Mouse (Mus musculus): Measurements from ENCODE around the gene Sufu.

Sufu gene

DNA sequence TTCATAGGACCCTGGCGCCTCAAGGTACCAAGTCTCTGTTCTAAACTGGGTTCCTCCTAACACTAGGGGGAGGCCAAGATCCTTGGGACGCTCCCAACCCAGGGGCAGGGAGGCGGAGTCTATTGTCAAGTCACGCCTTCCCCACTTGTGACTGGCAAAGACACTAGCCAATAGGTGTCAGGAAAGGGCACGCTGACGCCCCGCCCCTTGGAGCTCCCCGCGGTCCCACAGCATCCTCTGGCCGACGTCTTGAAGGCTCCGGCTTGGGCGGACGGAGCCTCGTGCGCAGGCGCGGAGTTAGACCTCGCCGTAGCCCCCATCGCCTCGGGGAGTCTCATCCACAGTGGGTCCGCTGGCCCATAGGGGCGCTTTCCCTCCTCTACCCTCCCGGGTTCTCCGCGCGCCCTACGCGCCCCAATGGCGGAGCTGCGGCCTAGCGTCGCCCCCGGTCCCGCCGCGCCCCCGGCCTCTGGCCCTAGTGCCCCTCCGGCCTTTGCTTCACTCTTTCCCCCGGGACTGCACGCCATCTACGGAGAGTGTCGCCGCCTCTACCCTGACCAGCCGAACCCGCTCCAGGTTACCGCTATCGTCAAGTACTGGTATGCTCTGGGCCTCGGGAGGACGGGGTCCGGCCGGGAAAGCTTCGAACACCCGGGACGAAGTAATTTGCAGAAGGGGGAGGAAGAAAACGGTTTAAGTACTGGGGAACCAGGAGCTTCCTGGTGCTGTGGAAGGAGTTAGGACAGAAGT lies at the start of gene Sufu:
TSS of gene Sufu (plus strand) at position 211 of the 750 bp plus-strand sequence.
- DNase-seq (ENCODE audit: low spot score) = peak; percentile 99

DNA sequence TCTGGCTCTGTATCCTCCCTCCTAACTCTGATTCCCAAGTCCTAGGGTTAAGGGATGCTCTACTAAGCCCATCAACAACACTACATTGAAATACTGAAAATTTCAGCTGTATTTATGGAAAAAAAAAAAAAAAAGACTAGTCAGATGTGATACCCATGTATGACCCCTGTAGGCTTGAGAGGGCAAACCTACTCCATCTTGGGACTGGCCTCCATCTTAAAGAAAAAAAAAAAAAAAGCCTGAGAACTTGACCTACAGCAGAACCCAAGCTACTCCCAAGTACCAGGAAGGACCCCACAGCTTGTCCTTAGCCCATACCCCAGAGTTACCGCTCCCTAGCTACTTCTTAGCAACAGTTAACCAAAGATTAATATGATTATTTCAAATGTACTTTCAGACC lies 49.5 kb upstream of the Sufu start:
- DNase-seq (ENCODE audit: low spot score) = no peak

DNA sequence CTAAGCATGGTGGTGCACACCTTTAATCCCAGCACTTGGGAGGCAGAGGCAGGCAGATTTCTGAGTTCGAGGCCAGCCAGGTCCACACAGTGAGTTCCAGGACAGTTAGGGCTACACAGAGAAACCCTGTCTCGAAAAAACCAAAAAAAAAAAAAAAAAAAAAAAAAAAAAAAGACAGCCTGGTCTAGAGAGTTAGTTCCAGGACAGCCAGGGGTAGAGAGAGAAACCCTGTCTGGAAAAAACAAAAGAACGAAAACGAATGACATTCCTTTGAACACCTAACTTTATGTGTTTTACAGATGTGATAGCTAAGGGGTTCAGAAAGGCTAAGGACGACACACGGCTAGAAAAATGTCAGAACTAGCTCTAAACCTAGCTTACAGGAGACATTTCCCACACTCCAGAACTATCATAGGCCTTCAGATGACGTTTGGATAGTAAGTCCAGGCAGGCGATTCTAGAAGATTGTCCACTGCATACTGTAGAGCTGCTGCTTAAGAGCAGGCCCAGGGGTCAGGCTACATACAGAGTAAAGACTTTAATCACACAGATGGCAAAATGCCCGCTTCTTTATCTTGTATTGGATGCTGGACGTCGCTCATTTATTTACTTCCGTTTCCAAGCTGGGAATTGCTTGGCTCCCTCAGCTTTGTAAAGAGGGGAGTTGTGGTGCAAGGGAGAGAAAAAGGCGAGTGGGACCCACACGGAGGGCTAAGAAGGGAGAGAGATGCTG lies 48.6 kb upstream of the Sufu start:
- DNase-seq (ENCODE audit: low spot score) = no peak

DNA sequence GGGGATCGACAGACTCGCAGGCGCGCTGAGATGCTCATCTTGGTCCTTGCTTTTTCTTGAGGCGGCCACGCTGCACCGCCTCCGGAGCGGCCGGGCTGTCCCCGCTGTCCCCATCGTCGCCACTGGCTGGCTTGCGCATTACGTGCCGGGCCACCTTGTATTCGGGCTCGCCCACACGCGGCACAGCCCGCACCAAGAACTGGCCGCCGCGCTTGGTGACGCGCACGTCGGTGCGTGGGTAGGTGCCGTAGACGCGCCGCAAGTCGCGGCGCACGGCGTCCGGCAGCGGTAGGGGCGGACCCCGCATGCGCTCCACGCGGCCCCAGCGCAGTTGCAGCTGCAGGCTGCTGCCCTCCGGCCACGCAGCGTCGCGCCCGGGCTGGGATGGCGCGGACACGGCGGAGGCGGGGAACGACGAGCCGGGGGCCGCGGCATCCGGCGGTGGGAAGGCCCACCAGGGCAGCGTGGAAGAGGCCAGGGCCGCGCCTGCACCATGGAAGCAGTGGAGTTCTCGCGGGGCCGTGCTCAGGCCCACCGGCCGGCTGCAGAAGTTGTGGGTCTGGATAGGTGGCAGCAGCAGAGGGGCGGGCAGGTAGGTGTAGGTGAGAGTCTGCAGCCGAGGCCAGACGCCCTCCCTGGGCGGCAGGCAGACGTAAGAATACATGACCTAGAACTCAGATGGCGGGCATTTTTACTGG lies 47.8 kb upstream of the Sufu start:
- DNase-seq (ENCODE audit: low spot score) = peak; percentile 63

DNA sequence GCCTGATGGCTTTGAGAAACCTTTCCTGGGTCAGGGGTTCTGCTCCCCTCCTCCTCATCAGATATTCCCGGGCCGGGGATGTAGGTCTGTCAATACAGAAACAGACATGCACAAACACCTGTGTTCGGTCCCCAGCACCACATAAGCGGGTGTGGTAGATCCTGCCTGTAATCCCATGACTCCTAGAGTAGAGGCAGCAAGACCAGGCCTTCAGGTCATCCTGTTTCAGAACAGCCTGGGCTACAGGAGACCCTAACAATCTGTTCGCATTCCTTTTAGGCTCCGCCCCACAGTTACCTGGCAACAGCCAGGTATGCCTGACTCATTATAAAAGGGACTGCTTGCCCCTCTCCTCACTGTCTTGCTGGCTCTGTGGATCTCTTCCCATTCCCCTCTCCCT lies 47.1 kb upstream of the Sufu start:
- DNase-seq (ENCODE audit: low spot score) = no peak

DNA sequence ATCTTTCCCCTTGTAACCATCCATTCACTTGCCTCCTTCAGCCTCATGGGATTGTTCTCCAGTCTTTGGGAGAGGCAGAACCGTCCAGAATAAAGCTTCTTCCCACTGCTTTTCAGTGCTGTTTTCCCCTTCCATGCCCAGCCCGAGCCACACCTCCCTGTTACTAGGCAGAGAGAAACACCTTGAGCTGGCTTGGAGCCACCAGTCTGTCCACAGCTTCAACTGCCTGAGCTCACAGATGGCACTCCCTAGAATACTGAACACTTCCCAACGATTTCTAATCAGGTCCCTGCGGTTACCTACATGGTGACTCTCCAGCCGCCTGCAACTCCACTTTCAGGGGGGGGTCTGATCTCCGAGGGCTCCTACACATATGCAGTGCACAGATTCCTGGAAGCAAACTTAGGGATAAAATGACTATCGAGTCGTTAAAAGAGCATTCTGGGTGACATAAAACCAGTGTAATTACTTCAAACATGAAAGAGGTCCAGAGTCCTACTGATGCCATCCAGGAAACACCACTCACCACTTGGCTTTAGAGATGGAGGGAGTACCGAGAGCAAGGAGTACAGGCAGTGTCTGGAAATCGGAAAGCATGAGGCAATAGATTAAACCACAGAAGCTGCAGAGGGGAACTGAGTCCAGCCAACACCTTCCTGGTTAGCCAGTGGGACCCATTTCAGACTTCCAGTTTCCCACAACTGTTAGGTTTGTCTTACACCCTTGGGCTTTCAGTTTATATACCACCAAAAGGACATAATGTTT lies 46.3 kb upstream of the Sufu start, which contains the start of gene 2310034G01Rik:
TSS of gene 2310034G01Rik (minus strand) at position 135 of the 765 bp plus-strand sequence.
- DNase-seq (ENCODE audit: low spot score) = no peak

DNA sequence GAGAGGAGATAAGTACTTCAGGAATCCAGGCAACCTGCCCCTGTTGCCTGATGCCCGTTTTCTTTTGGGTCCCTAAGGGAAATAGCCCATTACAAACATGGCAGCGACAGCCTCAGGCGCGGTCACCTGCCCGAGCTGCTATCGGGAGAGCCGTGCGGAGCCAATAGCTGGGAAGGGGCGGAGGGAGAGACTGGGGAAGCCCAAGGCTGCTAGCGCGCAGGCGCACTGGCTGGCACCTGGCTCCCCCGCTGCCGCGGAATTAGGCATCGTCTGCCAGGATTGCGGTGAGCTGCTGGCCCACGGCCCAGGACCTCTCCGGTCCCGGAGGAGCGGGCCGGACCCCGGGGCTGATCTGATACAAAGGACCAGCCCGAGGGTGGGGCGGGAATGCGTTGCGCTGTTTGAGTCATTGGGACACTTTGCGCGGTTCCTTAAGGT lies 40.0 kb upstream of the Sufu start:
- DNase-seq (ENCODE audit: low spot score) = peak; percentile 76

DNA sequence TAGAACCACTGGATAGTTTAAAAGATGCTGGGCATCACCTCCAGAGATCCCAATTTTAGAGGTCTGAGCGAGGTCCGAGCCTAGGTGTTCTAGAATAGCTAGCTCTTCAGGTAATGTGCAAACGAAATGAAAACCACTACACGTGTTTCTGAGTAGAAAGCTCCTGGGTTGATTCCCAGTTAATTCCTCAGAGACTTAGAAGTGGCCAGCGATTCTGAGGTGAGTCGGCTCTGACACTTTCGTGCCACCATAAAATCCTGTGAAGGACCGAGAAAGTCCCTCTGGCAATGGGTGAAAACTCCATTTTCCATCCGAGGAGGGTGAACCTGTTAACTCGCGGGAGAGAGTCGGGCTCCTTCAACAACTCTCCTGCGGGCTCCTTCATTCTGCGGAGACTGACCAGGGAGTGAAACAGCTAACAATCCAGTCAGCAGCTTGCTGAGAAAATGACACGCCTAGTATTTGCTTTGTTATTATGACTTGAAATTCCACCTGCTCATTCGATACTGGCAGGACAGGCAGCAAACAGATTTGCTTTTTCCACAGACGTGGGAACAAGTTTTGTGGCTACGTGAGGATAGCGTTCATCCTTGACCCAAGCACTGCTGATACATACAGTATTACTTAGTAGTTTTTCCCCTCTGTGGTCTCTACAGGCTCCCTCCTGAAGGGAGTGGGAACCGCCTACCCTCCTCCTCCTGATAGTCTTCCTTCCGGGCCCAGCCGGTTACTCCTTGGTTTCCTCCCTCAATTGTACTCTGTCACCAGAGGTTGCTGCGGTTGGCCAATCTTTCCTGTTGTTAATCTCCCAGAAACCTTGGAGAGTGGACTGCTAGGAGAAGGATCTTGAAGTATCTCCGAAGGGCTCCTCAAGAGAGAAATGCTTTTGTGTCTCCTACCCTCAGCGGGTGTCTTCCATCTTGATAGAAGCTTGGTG lies 39.1 kb upstream of the Sufu start:
- no peak for DNase-seq (ENCODE audit: low spot score)

DNA sequence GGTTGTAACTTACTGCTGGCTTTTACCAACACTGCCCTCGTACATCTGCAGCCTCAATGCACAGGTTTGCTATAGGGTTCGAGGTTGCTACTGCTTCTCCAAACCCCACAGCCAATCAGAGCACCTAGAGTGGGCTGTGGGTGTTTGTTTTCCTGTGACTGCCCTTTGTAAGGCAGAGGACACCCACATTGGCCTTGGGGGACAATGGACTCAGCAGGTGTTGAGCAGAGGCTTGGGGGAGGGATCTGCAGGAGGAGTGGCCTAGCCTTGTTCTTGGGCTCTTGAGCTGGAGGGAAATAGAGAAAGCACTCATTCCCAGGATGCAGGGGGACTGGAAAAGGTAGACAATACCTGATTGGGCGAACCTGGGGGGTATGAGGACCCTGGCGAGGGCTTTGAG lies 38.3 kb upstream of the Sufu start:
- DNase-seq (ENCODE audit: low spot score) = no peak

DNA sequence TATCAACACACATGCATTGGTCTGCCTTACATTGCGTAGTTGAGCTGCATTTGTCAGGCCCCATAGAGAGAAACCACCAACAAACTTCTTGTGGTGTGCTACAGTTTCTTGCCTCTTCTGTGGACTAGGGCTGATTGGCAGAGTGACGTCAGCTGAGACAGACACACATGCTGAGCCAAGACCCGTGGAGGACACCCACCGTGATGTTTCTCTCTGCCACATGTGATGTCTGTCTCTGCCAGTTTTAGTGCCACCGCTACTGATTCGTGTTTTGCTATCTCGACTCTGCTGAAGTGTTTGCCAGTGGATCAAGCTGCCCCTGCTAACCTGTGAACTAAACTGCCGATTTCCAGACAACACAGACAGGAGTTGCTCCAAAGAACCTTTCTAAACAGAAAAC lies 34.6 kb upstream of the Sufu start:
- DNase-seq (ENCODE audit: low spot score) = no peak

DNA sequence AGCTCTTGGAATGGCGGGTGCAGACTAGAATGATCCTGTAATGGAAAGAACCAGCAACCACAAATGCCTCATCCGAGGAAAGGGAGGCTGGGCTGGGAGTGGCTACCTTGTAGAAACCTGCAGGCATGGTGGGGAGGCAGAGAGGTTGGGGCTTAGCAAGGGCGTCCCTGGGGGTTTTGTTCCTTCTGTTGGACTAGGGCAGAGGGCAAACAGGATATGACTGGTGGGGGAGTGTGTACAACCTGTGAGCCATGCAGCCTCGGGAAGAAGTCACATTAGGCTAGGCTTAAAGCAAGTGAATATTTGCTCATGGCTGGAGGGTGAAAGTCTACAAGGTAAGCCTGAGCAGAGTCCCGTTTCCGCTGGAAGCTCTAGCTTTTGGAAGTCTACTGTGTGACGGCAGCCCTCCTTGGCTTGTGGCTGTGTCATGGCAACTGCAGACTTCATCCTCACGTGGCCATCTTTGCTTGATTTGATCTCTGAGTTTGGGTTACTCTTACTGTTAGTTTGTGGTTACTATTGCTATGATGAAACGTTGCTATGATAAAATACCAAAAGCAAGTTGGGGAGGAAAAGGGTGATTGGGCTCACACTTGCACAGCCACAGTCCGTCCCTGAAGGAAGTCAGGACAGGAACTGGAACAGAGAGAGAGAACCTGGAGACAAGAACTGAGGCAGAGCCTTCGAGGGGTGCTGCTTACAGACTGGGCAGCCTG lies 33.2 kb upstream of the Sufu start:
- DNase-seq (ENCODE audit: low spot score) = no peak

DNA sequence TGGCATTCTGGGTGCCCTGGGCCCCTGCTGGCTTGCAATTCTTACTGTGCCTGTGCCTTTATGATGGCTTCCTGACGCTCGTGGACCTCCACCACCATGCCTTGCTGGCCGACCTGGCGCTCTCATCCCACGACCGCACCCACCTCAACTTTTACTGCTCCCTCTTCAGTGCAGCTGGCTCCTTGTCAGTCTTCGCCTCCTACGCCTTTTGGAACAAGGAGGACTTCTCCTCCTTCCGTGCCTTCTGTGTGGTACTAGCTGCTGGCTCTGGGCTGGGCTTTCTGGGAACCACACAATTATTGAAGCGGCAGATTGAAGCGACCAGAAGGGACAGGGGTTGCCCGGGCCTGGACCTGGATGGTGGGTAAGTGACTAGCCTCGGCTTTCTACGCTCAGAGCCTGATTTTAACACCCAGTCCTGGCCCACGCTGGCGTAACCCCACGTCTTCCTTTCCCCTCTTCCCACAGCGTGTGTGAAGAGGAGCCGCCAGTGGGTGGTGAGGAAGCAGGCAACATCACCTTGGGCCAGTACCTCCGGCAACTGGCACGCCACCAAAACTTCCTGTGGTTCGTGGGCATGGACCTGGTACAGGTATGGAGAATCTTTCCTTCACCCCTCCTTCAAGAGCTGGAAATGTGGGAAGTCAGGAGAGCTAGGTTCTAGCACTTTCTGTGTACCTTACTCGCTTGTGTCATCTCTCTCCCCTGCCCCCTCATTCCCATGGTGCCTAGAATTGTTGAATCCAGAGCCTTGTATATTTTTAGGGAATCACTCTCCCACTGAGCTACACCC lies 28.7 kb upstream of the Sufu start:
- DNase-seq (ENCODE audit: low spot score) = no peak

DNA sequence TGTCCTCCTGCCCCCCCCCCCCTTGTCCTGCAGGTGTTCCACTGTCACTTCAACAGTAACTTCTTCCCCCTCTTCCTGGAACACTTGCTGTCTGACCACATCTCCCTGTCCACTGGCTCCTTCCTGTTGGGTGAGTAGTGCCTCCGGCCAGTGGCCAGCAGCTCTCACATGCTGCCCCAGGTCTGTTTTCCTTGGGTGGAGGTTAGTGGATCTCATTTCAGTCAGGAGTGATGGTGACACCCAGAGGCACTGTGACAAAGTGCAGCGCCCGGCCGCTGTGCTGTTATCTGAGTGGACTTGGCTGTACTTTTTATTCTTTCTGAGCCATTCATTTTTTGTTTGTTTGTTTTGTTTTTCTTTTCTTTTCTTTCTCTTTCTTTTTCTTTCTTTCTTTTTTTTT lies 27.5 kb upstream of the Sufu start:
- DNase-seq (ENCODE audit: low spot score) = no peak

DNA sequence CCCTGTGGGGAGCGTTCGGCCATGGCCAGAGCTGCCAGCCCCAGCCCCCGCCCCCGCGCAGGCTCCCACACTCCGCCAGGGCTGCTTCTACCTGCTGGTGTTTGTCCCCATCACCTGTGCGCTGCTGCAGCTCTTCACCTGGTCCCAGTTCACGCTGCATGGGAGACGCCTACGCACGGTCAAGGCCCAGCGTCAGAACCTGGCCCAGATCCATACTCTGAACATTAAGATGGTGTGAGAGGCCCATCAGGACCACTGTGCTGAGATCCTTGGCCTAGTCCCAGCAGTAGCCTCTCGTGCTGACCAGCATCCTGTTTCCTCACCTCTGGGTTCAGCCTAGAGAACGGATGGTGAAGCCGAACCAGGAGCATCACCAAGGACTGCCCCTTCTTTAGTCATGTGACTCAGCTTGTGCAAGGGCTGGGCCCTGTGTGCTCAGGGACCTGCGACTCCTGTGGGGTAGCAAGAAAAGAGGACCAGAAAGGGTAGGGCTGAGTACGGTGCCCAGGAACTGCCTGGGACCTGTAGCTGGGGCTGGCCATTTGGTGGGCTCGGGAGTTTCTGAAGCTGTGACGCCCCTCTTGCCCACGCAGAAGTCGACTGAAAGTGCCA lies 22.1 kb upstream of the Sufu start:
- DNase-seq (ENCODE audit: low spot score) = no peak

DNA sequence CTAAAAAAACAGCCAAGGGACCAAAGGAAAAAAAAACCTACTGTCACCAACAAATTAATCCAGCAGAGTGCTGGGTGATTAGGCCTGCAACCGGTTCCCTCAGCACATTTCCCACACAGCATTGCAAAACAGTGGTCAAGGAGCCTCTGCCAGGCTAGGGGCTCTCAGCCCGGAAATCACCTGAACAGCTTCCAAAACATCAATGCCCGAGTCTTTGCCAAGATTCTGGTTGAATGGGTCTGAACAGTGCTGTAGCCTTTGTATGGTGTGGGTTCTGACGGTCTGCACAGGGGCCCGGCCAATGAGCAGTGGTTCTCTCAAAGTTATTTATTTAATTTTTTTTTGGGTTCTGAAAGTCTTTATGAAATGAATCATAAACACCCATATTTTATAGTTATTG lies 21.2 kb upstream of the Sufu start:
- no peak for DNase-seq (ENCODE audit: low spot score)

DNA sequence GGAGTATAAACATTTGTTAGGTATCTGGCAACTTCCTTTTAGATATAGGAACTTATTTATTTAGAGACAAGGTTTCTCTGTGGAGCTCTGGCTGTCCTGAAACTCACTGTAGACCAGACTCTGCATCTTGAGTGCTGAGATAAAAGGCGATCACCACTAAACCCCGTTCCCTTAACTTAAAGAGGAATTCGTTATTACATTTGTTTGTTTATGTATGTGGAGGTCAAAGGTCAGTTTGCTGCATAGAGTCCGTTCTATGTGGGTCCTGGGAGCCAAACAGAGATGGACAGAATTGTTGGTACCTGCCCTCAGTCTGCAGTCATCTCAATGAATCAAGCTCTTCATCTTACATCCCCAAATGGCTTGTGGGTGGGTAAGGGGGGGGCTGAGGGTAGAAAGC lies 20.8 kb upstream of the Sufu start:
- DNase-seq (ENCODE audit: low spot score) = no peak

DNA sequence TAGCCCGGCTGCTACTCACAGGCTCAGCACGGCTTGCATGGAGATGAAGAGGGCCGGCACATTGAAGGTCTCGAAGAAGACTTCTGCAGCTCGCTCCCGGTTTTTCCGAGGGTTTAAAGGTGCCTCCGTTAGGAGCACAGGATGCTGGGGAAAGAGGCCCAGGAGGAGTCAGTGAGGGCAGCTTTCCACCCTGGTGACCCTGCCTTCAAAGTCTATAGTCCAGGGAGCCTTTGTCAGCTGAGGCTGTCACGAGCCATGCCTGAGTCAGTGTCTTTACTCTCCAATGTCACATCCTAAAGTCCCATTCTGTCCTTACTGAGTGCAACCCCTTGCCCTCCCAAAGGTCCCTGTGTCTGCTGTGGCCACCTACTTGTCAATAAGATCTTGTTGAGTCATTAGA lies 14.4 kb upstream of the Sufu start:
- DNase-seq (ENCODE audit: low spot score) = no peak

DNA sequence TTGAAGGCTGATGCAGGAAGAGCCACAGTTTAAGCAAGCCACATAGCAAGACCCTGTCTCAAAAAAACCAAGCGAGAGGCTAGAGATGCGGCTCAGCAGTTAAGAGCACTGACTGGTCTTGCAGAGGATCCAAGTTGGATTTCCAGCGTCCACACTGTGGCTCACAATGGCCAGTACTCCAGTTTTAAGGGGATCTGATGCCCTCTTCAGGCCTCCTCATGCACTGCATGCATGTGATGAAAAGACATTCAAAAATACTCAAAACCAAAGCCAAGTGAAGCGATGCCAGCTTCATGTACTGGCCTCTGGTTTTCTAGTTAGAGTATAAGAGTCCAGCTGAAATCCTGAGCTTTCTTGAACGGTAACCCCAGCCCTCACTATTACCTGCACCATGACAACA lies 6.8 kb upstream of the Sufu start:
- DNase-seq (ENCODE audit: low spot score) = no peak

DNA sequence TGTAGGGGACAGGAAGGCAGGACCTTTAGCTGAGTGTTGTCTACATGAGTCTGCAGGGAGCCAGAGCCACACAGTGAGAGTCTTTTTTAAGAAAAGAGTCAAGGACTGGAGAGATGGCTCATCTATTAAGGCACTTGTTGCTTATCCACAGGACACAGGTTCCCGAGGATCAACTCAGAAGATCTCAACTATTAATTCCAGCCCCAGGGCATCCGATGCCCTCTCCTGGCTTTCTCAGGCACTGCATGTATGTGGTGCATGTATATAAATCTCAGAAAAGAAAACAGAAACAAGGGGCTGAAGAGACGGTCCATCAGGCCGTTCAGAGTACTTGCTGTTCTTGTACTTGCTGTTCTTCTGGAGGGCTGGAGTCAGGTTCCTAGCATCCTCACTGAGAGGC lies 4.7 kb upstream of the Sufu start:
- peak; percentile 28 for DNase-seq (ENCODE audit: low spot score)
